Mouse (Mus musculus): ENCODE measurements around the gene Podnl1.

Gene Podnl1

DNA sequence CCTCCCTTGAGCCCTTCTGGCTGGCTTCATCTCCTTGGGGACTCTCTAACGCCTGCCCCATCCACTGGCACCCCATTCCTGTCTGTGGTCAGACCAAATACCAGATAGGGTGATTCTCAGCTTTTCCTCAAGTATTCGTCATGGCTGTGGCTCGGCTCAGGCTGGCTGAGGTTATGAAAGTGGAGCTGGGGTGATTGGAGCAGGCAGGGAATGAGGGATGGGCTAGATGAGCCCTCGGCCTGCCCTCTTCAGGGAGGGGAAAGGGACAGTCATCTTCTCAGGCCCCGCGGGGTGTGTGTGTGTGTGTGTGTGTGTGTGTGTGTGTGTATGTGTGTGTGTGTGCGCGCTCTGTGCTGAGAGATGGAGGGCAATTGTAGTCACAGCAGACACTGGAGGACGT lies at the start of gene Podnl1:
TSS of gene Podnl1 (plus strand) at position 334 of the 400 bp plus-strand sequence.
- DNase-seq (ENCODE audit: low read depth, low spot score): no peak

DNA sequence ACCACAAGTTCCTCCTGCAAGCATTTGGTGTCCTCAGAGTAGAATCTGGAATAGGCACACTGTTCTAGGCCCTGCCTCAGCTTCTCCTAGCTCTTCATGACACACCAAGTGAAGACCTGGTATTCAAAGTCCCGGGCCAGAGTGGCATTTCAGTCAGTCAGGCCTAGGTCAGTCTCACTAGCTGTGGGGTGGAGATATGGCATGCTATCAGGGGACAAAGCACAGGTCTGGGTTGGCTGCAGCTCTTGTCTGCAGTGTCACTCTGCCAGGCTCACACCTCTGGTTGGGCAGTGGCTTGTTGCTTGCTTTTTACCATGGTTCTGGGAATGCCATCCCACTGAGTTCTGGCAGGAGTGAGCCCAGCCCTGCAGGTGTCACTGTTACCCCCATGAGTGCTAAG lies 49.4 kb upstream of the Podnl1 start:
- no peak for DNase-seq (ENCODE audit: low read depth, low spot score)

GRCm38 (mm10) chr8:84076849-84077248 lies 48.9 kb upstream of the Podnl1 start:
- DNase-seq (ENCODE audit: low read depth, low spot score): no peak

DNA sequence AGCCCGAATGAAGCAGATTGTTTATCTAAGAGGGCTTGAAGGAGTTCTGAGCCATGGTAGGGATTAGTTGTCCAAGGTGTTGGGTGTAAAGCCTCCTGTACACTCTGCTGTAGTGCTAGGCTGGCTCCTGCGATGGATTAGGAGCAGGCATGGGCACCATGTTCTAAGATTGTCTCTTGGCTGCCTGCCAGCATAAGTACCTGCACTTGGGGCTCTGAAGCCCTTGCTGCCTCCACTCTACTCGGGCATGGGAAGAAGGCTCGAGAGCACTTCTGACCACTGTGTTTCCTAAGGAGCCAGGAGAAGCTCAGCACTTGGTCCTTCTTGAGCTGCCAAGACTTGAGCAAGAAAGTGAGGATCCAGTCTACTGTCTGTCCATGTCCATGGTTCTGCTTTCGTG lies 46.6 kb upstream of the Podnl1 start:
- DNase-seq (ENCODE audit: low read depth, low spot score): no peak

DNA sequence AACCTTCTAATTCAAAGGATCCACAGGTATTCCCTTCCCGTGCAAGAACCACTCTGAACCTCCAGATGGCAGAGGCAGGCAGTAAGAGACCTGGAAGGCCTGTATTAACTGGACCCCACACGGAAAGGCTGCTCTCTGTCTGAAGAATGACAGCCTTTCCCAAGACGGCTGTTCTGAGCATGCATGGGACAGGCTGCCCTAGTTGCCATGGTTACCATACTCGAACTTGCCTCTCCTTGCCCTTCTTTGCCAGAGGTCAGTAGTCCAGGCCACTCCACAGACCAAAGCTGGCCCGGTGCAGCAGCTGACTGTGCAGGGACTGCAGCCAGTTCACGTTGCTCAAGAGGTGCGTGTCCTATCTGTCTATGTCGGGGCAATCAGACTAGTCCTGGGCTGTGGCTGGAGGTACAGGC lies 42.0 kb upstream of the Podnl1 start:
- DNase-seq (ENCODE audit: low read depth, low spot score): peak; percentile 78

DNA sequence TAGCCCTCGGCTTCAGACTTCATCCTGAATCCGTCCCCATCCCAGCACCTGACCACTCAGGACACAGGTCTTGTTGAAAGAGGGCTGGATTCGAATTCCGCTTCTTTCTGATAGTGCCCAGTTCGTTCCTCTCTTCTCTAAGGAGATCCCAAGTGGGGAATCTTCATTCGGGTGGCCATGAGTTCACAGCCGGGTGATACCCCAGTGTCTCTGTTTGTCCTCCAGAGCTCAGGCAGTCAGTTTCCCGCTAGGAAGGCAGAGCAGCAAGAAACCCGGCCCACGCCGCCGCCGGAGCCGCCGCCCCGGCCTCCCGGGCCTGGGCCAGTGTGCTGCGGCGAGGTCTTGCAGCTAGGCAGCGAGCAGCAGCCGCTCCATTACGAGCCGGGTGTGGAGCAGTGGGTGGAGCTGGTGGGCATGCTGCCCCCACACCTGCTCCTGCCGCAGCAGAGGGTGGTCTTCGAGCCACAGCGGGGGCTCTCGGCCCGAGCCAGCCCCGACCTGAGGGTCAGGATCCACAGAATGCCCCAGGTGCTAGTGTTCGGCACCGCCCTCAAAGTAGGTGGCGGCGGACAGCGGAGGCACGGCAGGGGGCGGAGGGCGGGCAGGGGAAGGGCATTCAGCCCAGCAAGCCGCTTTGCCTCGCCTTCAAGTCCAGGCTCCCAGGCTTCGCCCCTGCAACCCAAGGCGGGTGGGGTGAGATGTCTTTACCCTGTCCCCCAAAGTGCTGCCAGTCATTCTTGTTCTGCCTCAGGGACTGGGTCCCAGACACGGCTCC lies 41.3 kb upstream of the Podnl1 start:
- DNase-seq (ENCODE audit: low read depth, low spot score): peak; percentile 42

GRCm38 (mm10) chr8:84087156-84087555 lies 38.6 kb upstream of the Podnl1 start:
- no peak for DNase-seq (ENCODE audit: low read depth, low spot score)

DNA sequence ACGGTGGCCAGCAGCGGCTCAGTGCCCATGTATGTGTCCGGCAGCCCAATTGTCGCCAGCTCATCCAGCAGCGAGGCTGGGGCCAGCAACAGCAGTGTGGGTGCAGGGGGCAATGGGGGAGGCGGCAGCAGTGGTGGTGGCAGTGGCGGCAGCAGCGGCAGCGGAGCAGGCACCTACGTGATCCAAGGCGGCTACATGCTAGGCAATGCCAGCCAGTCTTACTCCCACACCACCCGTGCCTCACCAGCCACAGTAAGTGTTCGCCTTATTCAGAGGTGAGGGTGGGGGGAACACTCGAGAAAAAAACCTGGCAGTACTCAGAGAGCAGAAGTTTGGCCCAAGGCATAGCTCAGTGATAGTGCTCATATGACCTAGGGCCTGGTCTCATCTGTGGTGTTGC lies 38.0 kb upstream of the Podnl1 start:
- no peak for DNase-seq (ENCODE audit: low read depth, low spot score)

GRCm38 (mm10) chr8:84089277-84089676 lies 36.5 kb upstream of the Podnl1 start:
- no peak for DNase-seq (ENCODE audit: low read depth, low spot score)

GRCm38 (mm10) chr8:84090585-84090984 lies 35.2 kb upstream of the Podnl1 start:
- no peak for DNase-seq (ENCODE audit: low read depth, low spot score)

- peak; percentile 31 for DNase-seq (ENCODE audit: low read depth, low spot score)
Observed at GRCm38 (mm10) chr8:84096061-84096460, 29.7 kb upstream of the Podnl1 start.

- no peak for DNase-seq (ENCODE audit: low read depth, low spot score)
Observed at GRCm38 (mm10) chr8:84098376-84098775, 27.4 kb upstream of the Podnl1 start.

- no peak for DNase-seq (ENCODE audit: low read depth, low spot score)
Observed at GRCm38 (mm10) chr8:84101476-84102270, 24.1 kb upstream of the Podnl1 start.

DNA sequence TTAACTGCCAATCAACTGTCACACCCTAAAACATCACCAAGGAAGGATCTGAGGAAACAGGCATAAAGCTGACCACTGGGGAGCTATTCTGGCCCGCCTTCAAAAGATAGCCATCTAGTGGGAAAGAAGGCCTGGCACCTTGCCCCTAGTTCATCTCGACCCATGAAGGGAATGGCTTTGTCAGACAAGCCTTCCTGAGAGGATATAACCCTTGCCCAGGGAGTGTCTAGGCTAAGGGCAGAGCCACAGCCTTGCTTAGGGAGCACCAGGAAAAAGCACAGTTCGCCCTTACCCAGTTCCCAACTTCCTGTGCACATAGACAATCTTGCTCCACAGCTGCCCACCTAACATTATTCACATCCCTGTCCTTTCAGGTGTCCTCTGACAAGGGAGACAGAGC lies 22.2 kb upstream of the Podnl1 start:
- DNase-seq (ENCODE audit: low read depth, low spot score): no peak

DNA sequence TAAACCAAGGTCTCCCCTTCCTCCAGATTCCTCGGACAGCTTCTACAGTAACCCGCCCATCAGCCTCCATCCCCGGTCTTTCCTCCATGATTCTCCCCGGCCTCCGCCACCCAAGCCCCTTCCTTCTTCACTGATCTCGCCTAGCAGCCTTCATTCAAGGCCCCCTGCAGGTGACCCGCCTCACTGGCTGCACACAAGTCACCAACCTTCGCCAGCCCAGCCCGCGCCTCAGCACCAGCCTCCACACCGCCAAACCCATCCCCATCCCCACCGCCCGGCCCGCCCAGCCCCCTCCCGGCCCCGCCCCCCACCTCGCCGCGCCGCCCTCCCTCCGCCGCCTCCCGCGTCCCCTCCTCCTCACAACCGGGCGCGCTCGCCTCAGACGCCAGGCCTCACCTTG lies 21.6 kb upstream of the Podnl1 start:
- peak; percentile 89 for DNase-seq (ENCODE audit: low read depth, low spot score)

GRCm38 (mm10) chr8:84104697-84105609 lies 20.8 kb upstream of the Podnl1 start, which contains the start of gene Dcaf15:
Gene Dcaf15, minus strand, starts transcription at chr8:84104768.
- peak; percentile 100 for DNase-seq (ENCODE audit: low read depth, low spot score)

GRCm38 (mm10) chr8:84105676-84106075 lies 20.1 kb upstream of the Podnl1 start:
- DNase-seq (ENCODE audit: low read depth, low spot score): no peak

DNA sequence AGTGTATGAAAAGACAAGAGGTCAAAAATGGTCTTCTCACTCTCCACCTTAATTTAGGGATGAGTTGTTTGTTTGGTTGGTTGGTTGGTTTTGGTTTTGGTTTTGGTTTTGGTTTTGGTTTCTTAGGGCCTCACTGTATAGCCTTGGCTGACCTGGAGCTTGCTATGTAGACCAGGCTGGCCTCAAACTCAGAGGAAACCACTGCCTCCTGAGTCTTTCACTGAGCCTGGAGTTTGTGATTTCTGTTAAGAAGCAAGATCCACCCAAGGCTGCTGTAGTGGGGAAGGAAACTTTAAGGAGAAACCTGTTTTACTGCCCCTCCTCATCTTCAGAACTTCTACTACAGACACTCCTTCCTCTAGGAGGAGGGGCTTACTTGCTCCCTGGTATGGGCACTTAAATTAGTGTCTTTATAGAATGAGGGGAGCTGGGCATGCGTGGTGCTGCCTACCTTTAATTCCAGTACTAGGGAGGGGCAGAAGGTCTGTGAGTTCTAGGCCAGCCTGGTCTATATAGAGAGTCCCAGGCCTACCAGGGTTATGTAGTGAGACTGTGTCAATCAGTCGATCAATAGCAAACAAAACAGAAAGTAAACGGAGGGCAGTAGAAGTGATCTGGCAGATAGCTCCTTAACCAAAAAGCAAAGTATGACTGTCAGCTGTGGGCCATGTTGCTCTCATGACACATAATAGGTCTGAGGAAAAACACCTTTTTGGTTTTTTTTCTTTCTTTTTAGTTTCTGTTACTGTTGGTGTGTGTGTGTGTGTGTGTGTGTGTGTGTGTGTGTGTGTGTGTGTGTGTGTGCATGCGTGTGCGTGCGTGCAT lies 19.4 kb upstream of the Podnl1 start:
- DNase-seq (ENCODE audit: low read depth, low spot score): no peak

DNA sequence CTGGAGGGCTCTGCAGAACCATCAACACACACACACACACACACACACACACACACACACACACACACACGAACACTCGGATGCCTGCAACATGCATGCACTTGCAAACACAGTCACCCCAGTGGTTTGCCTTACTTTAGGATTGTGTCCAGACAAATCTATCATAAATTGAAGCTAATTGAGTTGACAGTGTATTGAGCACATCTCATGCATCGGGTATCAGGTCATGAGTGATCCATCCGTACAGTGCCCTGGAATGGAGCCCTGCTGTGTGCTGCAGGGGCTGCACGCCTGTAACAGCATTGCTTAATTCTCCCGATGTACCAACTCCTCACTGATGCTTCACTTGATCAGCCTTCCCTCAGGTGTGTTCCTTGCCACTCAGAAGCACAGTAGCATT lies 10.1 kb upstream of the Podnl1 start:
- no peak for DNase-seq (ENCODE audit: low read depth, low spot score)

DNA sequence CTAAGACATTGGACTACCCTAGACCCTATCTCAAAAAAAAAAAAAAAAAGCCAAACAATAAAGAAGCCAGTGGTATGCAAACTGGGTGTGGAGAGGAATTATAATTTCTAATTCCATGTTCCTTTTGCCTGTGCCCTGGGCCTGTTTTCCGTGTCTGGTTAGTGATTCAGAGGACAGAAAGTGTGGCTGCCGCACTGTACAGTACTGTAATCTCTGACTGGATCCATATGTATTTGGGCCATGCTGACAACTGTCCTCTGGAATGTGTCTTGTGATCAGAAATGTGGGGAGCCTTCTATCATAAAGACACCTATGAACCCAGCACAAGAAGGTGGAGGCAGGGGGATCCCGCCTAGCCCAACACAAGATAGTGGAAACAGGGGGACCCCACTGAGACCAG lies 3.6 kb upstream of the Podnl1 start:
- DNase-seq (ENCODE audit: low read depth, low spot score): no peak

GRCm38 (mm10) chr8:84126742-84127141 lies 953 bp downstream of the Podnl1 start:
- no peak for DNase-seq (ENCODE audit: low read depth, low spot score)
